Mouse (Mus musculus) activated CD4-positive, CD25-positive, alpha-beta regulatory T cell, adult 4 months (primary cell): ENCODE results near the gene Slamf8. TPM values are rescaled to one million over a fixed set of nuclear protein-coding genes. Genes with fewer than 3 reads are reported as not detected.

Source experiments
- ATAC-seq: one replicate; pipeline ENCODE4 v1.8.0; 2017
- polyA plus RNA-seq, 2 experiments: library from polyadenylated mRNA; unstranded; fragments of 100-300 nt; shearing (Covaris generic); gene quantifications; one replicate each; pipeline ENCODE4 v1.2.1; 2017

The Slamf8 gene
- polyA plus RNA-seq, 2 experiments from 2014 or later, result 0.29 TPM; not detected in 1

DNA sequence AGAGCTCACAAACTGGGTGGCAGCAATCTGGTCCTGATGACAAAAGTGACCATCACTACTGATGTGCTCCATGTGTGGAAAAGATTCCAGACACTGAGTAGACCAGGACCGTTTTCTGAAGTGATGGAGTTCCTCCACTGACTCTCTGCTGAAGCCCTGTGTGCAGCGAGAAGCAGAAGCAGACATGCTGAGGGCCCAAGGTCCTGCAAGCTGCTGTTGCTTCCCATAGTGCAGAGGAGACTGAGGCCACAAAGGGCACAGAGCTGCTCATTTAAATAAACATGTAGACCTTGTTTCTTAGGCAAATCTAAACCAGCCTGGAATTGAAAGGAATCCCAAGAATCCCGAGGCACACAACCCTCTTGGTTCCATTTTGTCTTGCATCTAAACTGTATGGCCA is 3.0 kb upstream of the Slamf8 start:
- ATAC-seq, result no peak

DNA sequence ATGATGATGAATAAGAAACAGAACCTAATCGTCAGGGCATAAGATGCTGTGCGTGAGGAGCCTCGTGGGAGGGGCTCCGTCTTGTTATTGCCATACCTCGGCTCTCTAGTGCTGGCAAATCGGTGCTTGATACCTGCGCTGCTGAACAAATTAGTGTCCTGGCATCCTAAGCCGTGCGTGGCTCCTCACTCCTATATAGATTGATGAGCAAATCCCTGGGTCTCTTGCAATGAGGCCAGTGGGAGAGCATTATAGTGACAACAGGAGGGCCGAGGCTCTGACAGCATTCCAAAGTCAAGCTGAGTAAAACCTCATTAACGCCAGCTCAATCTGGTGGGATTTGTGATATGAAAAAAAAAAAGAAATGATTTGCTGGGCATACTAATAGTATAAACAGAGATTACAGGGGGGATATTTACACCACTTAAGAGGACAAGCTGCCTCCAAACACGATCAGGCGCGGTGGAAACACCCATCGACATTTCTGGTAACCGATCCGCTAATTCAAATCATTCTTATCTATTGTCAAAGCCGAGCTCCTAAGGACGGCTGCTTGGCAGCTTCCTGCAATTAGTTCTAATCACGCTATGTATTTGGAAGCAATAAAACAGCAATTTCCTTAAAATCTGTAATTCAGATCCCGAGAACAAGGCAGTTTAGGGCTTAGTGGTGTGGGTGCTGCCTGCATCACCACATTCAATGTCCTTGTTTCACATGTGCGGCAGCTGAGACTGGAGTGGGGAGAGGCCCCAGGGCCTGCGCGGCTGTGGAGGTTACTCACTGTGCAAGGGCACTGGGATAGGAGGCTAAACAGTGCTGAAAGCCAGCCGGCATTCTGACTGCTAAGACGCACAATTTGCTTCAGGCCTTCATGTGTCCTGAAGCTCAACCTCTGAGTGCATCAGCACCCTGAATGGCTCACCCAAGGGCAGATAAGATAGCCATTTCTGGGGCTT is 4.5 kb downstream of the Slamf8 start:
- ATAC-seq, result no peak

DNA sequence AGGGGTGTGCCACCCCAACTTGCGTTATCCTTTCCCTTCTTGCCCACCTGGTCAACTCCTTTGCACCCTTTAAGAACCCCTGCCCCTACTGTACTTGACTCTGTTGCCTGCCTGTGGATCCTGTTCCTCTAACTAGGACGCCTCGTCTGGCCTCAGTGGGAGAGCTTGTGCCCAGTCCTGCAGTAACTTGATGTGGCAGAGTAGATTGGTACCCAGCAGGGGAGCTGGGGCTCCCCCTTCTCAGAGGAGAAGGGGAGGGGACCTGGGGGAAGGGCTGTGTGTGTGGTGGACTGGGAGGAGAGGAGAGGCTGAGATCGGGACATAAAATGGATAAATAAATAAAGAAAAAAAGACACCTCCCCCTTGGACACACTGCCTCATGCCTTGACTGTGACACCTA is 5.3 kb downstream of the Slamf8 start:
- ATAC-seq, result no peak

DNA sequence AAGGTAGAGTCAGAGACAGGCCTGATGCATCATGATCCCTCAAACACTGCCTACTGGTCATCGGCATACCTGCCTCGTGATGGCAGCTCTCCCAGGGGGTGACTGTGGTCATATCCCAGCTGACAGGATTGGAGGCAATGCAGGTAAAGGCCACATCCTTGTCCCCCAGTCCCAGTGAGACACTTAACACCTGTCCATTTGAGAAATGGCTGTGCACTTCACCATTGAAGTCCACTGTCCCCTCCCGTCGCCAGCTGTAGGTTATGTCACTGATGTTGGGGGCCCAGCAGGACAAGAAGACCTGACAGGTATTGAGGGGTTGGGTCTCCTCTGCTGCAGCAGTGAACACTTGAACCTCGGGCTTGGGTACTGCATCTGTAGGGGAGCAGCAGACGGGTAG is 6.1 kb downstream of the Slamf8 start:
- ATAC-seq, result no peak

DNA sequence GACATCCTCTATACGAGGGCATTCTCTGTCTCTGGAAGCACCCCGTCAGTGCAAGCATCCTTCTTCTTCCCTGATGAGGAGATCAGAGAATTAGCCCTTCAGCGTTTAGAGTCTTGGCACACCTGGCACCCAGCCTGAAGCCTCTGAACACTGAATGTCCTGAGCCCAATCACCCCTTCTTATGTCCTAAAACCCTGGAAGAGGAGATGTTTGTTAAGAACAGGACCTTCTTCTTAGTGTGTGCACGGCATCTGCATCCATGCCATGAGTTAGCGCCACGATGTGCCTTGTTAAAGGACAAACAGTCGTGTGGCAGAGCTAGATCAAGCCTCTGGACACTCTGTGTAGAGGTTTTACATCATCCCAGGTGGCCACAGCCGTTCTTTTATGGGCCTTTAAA is 7.9 kb downstream of the Slamf8 start:
- ATAC-seq, result no peak

DNA sequence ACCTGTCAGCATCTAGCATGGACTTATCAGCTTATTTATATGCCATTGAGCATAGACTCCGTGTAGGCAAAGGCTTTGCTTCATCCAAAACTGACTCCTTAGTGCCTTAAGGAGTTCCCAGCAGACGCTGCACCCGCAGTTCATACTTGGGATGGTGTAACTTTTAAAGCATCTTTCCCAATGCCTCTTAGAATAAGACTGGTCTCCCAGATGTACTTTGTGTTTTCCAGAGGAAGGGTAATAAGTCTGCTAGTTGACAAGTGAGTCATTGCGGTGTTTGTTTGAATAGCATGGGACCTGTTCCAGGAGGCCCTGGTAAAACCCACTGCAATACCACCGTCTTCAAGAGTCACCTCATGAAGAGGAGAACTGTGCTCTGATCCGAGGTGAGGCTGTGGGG is 10.3 kb downstream of the Slamf8 start:
- ATAC-seq, result no peak

DNA sequence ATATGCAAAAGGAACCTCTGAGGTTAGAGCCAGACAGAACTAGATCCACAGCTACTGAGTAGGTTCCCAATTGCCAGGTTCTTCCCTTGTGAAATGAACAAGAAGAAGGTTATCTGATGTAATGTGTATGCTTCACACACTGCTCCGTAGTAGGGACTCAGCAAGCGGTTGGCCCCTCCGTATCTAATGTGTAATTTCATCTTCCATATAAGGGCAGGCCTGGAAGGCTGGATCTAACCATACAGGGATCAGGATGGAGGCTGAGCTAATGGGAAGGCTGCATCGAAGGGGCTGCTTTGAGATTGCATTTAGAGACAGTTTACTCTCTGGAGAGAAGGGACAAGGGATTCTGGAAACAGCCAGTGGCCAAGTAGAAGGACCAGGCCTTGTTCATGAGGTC is 22.6 kb downstream of the Slamf8 start:
- no peak for ATAC-seq

DNA sequence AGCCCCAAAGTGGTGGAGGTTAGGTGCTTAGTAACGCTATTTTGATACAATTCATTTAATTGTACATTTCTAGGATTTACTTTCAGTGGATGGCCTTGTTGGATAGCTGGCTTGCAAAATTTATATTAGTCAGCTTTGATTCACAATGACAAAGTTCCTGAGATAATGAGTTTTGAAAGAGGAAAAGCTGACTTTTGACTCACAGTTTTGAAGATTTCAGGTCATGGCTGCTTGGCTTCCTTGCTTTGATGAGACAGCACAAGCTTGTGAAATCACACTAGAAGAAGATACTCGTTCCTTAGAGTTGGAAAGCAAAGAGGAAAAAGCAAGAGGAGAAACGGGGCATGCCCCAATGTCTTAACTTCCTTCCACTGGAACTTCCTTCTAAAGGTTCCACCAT is 24.2 kb downstream of the Slamf8 start:
- ATAC-seq, result no peak

DNA sequence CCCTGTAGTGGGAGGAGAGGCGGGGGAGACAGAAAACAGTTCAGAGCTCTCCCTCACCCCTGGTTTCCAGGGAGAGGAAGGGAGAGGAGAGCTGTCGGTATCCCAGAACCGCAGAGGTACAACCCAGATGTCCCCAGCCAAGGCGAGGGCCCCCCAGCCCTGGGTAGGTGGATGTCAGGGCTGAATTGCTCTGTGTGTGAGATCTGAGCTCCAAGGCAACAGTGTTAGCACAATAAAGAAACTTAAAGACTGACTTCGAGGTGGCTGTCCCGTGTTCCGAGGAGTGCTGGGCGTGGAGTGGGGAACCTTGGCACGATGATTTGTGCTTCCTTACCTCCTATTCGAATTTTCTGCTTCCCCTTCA is 26.9 kb downstream of the Slamf8 start:
- ATAC-seq, result no peak

DNA sequence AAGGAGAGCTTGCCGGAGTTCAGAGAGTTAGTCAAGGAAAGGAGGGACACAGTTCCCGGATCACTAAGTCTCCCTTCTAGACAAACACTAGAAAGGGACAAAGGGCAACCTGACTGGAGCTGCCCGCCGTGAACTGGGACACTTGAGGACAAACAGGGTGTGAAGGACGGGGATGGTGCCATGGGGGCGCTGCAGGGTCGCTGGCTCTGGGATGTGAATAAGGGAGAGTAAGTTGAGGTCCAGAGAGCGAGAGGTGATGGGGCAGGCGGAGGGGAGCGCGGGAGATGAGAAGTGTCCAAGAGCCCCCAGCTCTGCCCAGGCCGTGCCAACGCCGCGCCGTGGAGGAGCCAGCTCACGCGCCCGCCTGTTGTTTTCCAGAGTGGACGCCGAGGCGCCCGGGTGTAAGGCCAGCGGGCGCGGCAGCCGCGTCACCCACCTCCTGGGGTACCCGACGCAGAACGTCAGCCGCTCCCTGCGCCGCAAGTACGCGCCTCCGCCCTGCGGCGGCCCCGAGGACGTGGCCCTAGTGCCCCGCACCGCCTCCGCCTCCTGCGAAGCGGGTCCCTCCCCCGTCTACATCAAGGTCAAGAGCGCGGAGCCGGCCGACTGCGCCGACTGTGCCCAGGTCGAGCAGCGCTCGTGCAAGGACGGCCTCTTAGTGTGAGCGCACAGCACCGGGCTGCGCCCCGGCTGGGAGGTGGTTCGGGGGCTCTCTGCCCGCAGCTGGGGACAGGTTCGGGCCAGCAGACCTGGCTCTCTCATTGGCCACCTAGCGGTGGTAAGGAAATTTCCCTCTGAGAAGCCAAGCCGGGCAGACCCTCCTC is 27.5 kb downstream of the Slamf8 start:
- peak; percentile 80 for ATAC-seq

DNA sequence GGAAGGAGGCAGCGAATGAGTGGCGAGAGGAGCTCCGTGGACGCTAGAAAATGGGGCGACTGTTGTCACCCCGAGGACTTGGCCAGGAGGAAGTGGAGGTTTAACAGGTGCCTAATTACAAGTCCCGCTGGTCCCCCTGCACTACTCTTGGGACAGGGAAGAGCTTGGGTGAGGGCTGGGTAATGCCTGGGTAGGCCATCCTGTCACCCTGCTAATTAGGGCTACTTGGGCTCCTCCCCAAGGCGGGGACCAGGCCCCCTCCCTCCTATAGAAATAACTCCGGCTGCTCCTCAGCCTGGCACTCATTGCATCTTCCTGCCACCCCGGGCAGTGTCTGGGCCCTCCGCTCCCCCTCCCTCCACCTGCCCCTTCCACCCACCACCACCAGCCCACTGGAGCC is 34.7 kb downstream of the Slamf8 start, which contains the start of gene Vsig8:
TSS of gene Vsig8 (plus strand) at position 301 of the 400 bp plus-strand sequence.
- no peak for ATAC-seq

DNA sequence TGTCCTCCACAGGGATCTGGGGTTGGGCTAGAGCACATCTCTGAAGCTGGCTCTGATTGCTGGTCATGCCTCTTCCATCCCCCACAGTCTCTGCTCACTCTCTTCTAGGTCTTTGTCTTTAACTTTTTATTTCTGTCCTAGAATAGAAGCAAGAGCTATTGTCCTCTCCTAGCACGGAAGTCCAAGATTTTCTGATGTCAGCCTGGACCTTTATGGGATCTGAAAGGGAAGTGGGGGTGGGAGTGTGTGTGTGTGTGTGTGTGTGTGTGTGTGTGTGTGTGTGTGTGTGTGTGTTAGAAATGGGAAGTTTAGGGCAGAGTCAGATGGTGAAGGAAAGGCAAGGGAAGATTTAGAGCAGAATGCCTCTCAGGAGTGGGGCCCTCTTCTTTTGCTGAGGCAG is 37.7 kb downstream of the Slamf8 start:
- no peak for ATAC-seq

DNA sequence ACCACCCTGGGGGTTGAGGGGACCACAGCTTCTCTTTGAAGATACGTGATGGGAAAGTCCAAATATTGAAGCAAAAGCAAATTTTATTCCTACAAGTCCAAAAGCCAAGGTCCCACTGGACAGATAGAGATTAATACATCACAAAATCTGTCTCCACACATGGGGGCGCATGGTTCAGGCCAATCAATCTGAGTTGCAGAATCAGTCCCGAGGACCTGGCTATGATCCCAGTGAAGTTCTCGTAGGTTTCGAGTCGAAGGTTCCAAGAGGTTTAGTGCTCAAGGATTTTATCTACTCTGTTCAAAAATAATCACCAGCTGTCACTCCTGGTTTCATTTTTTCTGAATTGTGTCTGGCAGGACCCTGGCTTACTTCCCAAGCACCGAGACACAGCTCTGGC is 39.4 kb downstream of the Slamf8 start:
- ATAC-seq, result no peak

DNA sequence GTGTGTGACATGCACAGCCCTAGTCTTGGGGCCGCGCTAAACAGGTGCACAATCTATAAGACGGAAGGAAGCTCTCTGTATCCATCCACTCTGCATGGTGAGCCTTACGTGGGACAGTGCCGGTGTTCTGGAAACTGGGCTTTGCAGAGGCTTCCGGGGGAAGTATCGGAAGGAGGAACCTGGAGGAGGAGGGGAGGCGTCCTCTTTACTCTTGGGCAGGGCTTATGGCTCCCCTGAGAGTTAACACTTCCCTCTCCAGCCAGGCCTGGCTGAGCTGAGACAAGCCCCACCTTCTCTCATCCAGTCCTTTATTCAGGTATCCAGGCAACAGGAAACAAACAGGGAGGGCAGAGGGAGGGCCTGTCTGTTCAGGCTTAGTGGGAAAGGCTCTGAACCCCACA is 39.8 kb downstream of the Slamf8 start:
- ATAC-seq, result peak; percentile 79

DNA sequence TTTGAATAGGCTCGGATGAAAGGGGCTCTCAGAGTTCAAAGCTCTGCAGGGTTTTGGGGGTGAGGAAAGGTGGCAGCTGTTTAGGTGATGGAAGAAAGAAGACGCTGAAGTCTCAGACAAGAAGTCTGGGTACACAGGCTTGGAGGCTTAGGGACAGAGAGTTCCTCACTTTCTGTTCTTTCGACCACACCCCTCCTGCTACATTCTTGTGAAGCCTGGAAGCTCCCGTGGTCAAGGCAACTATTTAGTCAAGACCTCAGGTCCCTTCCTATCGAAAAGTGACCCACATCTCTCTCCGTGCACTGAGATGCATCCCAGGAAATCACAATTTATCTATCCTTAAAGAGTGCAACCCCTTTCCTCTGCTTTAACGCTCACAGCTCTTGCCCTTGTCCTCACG is 40.7 kb downstream of the Slamf8 start:
- no peak for ATAC-seq

DNA sequence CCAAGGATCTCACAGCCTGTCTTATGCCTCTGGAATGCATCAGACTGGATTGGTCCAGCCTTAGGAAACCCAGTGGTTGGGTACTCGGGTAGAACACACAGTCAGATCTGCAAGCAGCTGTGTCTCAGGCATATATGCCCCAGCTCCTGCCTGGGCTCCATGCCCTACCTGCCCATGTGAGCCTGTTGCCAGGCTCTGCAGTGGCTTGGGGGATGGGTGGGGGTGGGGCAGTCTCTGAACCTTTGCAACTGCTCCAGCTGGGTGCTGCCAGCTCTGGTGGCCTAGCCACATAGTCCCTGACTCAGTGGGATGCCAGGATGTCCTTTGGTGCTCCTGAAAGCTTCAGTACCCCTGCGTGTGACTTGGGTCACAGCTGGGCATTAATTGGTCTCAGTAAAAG is 41.1 kb downstream of the Slamf8 start:
- no peak for ATAC-seq

DNA sequence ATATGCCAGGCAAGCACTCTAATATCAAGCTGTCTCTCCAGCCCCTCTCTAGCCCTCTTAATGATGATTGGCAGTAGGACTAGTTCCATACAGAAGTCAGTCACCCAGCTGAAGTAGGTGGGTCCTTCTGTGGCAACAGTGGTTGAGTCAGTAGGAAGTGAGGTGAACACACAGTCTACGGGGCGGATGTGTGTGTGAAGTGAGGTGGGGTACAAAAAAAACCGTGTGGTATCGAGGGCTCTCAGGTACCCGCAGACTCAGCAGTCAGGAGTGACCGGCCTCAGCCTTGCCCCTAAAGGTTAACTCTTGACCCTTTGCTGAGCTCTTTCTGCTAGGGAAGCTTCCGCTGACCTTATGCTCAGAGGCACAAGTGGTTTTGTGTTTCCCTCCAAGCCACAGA is 41.9 kb downstream of the Slamf8 start:
- ATAC-seq, result peak; percentile 79

DNA sequence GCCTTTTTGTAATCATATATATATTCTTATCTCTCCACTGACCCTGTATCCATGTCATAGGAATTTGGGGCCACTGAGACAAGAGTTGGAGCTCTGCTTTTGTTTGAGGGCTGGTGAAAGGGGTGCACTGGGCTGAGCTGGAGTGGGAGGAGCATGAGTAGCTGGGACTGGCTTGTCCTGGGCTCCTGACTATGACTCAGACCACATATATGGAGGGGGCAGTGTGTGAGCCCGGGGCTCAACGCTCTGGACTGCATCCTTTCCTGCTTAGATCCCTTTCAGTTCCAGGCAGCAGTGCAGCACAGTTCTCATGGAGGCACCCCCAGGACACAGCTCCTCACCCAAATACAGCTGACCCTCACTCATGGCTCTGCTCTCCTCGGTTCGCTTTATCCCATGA is 44.3 kb downstream of the Slamf8 start:
- no peak for ATAC-seq

DNA sequence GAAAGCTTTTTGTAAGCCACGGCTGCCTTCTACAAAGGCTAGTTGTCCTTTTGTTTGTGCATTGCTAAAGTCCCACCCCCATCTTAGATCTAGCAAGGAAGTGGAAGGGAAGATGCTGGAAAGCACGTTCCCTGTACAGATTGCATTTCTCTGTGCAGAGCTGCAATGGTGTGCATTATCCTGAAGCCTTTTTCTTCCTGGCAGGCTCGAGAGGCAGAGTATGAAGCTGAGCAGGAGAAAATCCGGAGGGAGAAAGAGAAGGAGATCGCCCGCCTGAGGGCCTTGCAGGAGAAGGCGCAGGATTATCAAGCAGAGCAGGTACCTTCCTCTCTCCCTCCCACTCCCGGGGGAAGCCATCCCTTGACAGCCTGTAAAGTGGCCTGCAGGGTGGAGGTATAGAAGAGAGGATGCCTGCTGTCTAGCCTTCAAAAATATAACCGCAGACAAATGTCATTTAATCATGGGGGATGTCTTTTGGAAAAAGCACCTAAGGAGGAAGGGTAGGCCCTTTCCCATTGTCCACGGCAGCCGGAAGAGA is 50.0 kb downstream of the Slamf8 start:
- no peak for ATAC-seq

DNA sequence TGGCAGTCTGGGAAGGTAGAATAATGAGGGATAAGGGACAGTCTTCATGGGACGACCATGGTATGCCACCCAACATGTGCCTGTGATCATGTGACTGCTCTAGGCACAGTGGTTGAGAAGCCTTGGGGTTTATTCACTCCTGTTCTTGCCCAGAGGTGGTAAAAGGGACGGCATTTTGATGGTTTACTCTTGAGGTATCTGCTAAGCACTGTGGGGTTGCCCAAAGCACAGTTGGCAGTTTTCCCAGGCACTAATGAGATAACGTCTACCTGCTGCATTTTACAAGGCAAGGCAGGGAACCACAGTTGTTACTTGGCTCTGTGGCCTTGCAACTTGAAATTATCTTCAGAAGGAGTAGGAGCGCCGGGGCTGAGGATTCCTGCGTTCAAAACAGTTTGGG is 50.5 kb downstream of the Slamf8 start:
- no peak for ATAC-seq

DNA sequence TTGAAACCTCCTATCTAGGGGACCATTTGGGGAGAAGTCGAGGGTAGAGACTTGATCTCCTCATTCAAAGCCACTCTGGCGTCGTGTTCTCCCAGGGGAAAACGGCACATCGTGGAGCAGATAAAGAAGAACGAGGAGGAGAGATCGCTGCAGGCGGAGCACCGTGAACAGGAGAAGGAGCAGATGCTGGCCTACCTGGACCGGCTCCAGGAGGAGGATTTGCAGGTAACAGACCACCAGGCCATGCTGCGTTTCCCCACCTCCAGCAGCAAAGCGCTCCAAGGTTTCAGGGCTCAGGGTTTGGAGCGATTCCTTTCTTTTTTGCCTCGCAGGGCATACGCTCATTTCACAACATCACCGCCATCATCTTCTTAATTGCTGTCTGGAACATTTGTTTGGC is 55.3 kb downstream of the Slamf8 start:
- ATAC-seq, result no peak

DNA sequence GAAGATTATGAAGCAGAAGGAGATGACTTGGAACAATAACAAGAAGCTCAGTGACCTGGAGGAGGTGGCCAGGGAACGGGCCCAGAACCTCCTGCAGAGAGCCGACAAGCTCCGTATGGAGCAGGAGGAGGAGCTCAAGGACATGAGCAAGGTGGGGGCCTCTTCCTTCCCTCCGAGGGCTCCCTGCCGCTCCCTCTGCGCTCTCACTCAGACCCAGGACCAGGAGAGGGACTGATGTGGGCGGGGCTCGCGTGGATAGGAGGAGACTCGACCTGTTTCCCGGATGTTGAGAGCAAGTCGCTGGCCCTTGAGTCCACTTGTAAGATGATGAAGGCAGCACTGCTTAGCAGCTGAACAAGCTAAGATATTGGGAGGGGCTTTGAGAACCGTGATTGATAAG is 57.8 kb downstream of the Slamf8 start:
- ATAC-seq, result no peak
